Mouse (Mus musculus): ENCODE measurements at regions not wholly inside any gene's neighbourhood (a gene's known extent, or its start where the extent isn't known, plus 50 kb on each side); places are given as distances from the start of the nearest gene placed in this dataset.

- WGBS: 82% methylated on average over 5 of the region's 5 CpGs
- Histone ChIP-seq H3K27me3 (no peaks in the 10 kb centered on the region), H3K4me3 (no peak overlapping the region), H3K9ac (no peak overlapping the region), H3K27ac (no peak overlapping the region), H3K36me3 (no peaks in the 10 kb centered on the region), H3K4me2 (no peak overlapping the region), H3K4me1 (peaks cover 14% of the 10 kb centered on the region), H3K9me3 (no peaks in the 10 kb centered on the region)
- ATAC-seq (ENCODE audit: insufficient number of reproducible peaks, low FRiP score, low TSS enrichment, low read depth): no peak
Observed at GRCm38 (mm10) chr10:116726031-116726430, 144.7 kb upstream of the Cnot2 start.

- Histone ChIP-seq H3K4me3 (no peak overlapping the region), H3K4me2 (no peak overlapping the region), H3K27me3 (no peaks in the 10 kb centered on the region), H3K4me1 (0 out of 2 replicates have a peak, but pooled peaks cover 3% of the 10 kb centered on the region), H3K36me3 (no peaks in the 10 kb centered on the region), H3K27ac (no peak overlapping the region), H3K9me3 (no peaks in the 10 kb centered on the region), H3K9ac (no peak overlapping the region)
- WGBS: 70% methylated on average over 9 of the region's 9 CpGs
- no peak for ATAC-seq (ENCODE audit: insufficient number of reproducible peaks, low FRiP score, low TSS enrichment, low read depth)
Observed at GRCm38 (mm10) chr10:116721986-116722385, 140.7 kb upstream of the Cnot2 start.

- WGBS: 82% methylated on average over 5 of the region's 5 CpGs
- Histone ChIP-seq H3K9me3 (no peaks in the 10 kb centered on the region), H3K4me1 (0 out of 2 replicates have a peak, but pooled peaks cover 3% of the 10 kb centered on the region), H3K36me3 (no peaks in the 10 kb centered on the region), H3K9ac (no peak overlapping the region), H3K4me2 (no peak overlapping the region), H3K4me3 (no peak overlapping the region), H3K27me3 (no peaks in the 10 kb centered on the region), H3K27ac (no peak overlapping the region)
- no peak for ATAC-seq (ENCODE audit: insufficient number of reproducible peaks, low FRiP score, low TSS enrichment, low read depth)
Observed at GRCm38 (mm10) chr10:116719616-116720015, 138.3 kb upstream of the Cnot2 start.

- H3K4me2 ChIP-seq: no peak overlapping the region
- 60% methylated on average over 10 of the region's 10 CpGs for WGBS
- ATAC-seq (ENCODE audit: insufficient number of reproducible peaks, low FRiP score, low TSS enrichment, low read depth): no peak
Observed at GRCm38 (mm10) chr10:116717961-116718360, 136.7 kb upstream of the Cnot2 start.

DNA sequence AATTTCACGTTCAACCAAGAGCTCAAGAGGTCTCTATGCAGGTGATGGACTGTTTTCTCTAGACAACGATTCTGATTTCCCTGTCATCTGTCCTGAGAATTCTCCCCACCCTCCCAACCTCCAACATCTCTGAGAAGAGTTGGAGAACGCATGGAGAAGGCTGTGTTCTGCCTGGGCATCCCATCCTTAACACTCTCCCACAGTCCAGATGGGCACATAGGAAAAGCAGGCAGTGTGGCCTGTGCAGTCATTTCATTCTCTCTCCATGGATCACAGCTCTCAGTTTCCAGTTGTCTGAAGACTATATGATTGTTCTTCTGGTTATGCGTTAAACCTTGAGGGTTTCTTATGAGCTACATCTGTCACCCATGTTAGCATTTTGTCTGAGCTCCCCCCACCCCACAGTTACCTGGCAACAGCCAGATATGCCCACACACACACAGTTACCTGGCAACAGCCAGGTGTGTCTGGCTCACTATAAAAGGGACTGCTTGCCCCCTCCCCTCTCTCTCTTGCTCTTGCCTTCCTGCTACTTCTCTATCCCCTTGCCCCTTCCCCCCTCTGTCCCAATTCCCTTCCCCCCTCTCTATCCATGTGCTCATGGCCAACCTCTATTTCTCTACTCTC is 135.8 kb upstream of the Cnot2 start:
- H3K4me2 ChIP-seq: no peak overlapping the region
- no peak overlapping the region for H3K9ac ChIP-seq
- no peaks in the 10 kb centered on the region for H3K9me3 ChIP-seq
- 83% methylated on average over 4 of the region's 4 CpGs for WGBS
- no peak overlapping the region for H3K27ac ChIP-seq
- peaks cover 9% of the 10 kb centered on the region for H3K4me1 ChIP-seq
- no peaks in the 10 kb centered on the region for H3K27me3 ChIP-seq
- H3K4me3 ChIP-seq: no peak overlapping the region
- ATAC-seq (ENCODE audit: insufficient number of reproducible peaks, low FRiP score, low TSS enrichment, low read depth): no peak
- H3K36me3 ChIP-seq: no peaks in the 10 kb centered on the region

More at GRCm38 (mm10) chr10:116717961-116718360, 136.7 kb upstream of the Cnot2 start:
- H3K4me3 ChIP-seq: no peak overlapping the region
- peaks cover 9% of the 10 kb centered on the region for H3K4me1 ChIP-seq
- H3K9ac ChIP-seq: no peak overlapping the region
- no peaks in the 10 kb centered on the region for H3K27me3 ChIP-seq
- no peak overlapping the region for H3K27ac ChIP-seq
- no peaks in the 10 kb centered on the region for H3K36me3 ChIP-seq
- H3K9me3 ChIP-seq: no peaks in the 10 kb centered on the region

- Histone ChIP-seq H3K9ac (no peak overlapping the region), H3K27me3 (no peaks in the 10 kb centered on the region), H3K36me3 (no peaks in the 10 kb centered on the region), H3K4me3 (no peak overlapping the region), H3K4me1 (peaks cover 9% of the 10 kb centered on the region), H3K4me2 (no peak overlapping the region), H3K9me3 (no peaks in the 10 kb centered on the region), H3K27ac (peak overlapping the region; percentile 7; the same call in 1 of the 2 replicates)
- no peak; the same call in 1 of the 2 replicates for ATAC-seq (ENCODE audit: insufficient number of reproducible peaks, low FRiP score, low TSS enrichment, low read depth)
- WGBS: 42% methylated on average over 11 of the region's 11 CpGs
Observed at GRCm38 (mm10) chr10:116713456-116713855, 132.1 kb upstream of the Cnot2 start.

- Histone ChIP-seq H3K9ac (no peak overlapping the region), H3K9me3 (no peaks in the 10 kb centered on the region), H3K4me3 (no peak overlapping the region), H3K36me3 (no peaks in the 10 kb centered on the region), H3K27me3 (no peaks in the 10 kb centered on the region), H3K27ac (no peak overlapping the region), H3K4me2 (no peak overlapping the region), H3K4me1 (peaks cover 9% of the 10 kb centered on the region; the same call in 1 of the 2 replicates)
- 69% methylated on average over 6 of the region's 6 CpGs for WGBS
- ATAC-seq (ENCODE audit: insufficient number of reproducible peaks, low FRiP score, low TSS enrichment, low read depth): no peak
Observed at GRCm38 (mm10) chr10:116707025-116707424, 125.7 kb upstream of the Cnot2 start.

GRCm38 (mm10) chr10:116701281-116701680 is 120.0 kb upstream of the Cnot2 start:
- Histone ChIP-seq H3K9me3 (no peaks in the 10 kb centered on the region), H3K4me3 (no peak overlapping the region), H3K4me2 (no peak overlapping the region), H3K9ac (no peak overlapping the region), H3K36me3 (no peaks in the 10 kb centered on the region), H3K4me1 (peaks cover 23% of the 10 kb centered on the region), H3K27ac (no peak overlapping the region), H3K27me3 (no peaks in the 10 kb centered on the region)
- no peak for ATAC-seq (ENCODE audit: insufficient number of reproducible peaks, low FRiP score, low TSS enrichment, low read depth)
- 81% methylated on average over 5 of the region's 5 CpGs for WGBS

DNA sequence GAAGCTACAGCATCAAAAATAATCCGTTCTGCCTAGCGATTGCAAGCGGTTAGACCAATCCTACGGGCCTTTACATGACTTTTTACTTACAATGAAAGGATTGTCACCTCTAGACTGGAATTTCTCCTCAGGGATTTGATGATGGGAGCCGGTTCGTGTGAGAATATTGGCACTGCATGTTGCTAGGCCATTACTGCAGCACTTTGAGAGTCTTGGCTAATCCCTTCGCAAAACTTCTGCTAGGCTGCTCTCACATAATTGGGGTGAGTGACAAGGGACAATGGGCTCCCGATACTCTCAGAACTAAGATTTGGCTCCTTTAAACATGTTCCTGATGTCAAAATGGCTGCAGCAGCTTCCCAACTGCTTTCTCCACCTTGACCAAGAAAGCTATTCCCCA is 118.4 kb upstream of the Cnot2 start:
- no peak for ATAC-seq (ENCODE audit: insufficient number of reproducible peaks, low FRiP score, low TSS enrichment, low read depth)
- 43% methylated on average over 8 of the region's 8 CpGs for WGBS
- Histone ChIP-seq H3K27ac (no peak overlapping the region), H3K36me3 (no peaks in the 10 kb centered on the region), H3K4me1 (peaks cover 18% of the 10 kb centered on the region), H3K9me3 (no peaks in the 10 kb centered on the region), H3K9ac (no peak overlapping the region), H3K4me3 (no peak overlapping the region), H3K4me2 (no peak overlapping the region), H3K27me3 (no peaks in the 10 kb centered on the region)

- Histone ChIP-seq H3K4me3 (no peak overlapping the region), H3K4me1 (peaks cover 17% of the 10 kb centered on the region), H3K27ac (no peak overlapping the region), H3K36me3 (no peaks in the 10 kb centered on the region), H3K9ac (no peak overlapping the region), H3K27me3 (no peaks in the 10 kb centered on the region), H3K4me2 (peak overlapping the region; percentile 19), H3K9me3 (no peaks in the 10 kb centered on the region)
- ATAC-seq (ENCODE audit: insufficient number of reproducible peaks, low FRiP score, low TSS enrichment, low read depth): no peak
- WGBS: 25% methylated on average over 14 of the region's 14 CpGs
Observed at GRCm38 (mm10) chr10:116697628-116698316, 116.5 kb upstream of the Cnot2 start.

- ATAC-seq (ENCODE audit: insufficient number of reproducible peaks, low FRiP score, low TSS enrichment, low read depth): no peak
- H3K4me3 ChIP-seq: no peak overlapping the region
- H3K4me1 ChIP-seq: peaks cover 7% of the 10 kb centered on the region; the same call in 1 of the 2 replicates
- H3K27ac ChIP-seq: 0 out of 2 replicates have a peak overlapping the region, but pooled peaks have one; percentile 2
- no peaks in the 10 kb centered on the region for H3K27me3 ChIP-seq
- no peak overlapping the region for H3K4me2 ChIP-seq
- WGBS: 63% methylated on average over 3 of the region's 3 CpGs
- H3K36me3 ChIP-seq: no peaks in the 10 kb centered on the region
- H3K9ac ChIP-seq: no peak overlapping the region
- H3K9me3 ChIP-seq: no peaks in the 10 kb centered on the region
Observed at GRCm38 (mm10) chr10:116693816-116694215, 112.5 kb upstream of the Cnot2 start.

- Histone ChIP-seq H3K4me3 (no peak overlapping the region), H3K36me3 (no peaks in the 10 kb centered on the region), H3K9me3 (no peaks in the 10 kb centered on the region), H3K4me2 (no peak overlapping the region), H3K27me3 (no peaks in the 10 kb centered on the region), H3K27ac (no peak overlapping the region), H3K9ac (no peak overlapping the region), H3K4me1 (peaks cover 3% of the 10 kb centered on the region; the same call in 1 of the 2 replicates)
- no peak for ATAC-seq (ENCODE audit: insufficient number of reproducible peaks, low FRiP score, low TSS enrichment, low read depth)
- WGBS: 92% methylated on average over 11 of the region's 11 CpGs
Observed at GRCm38 (mm10) chr10:116686741-116687140, 105.4 kb upstream of the Cnot2 start.
